Mouse (Mus musculus): ENCODE data around the gene Cox19.
A peak's percentile ranks its signal among the peaks of the same experiment; 100 is the strongest.

The Cox19 gene

GRCm38 (mm10) chr5:139381586-139382513 lies 30.6 kb upstream of the Cox19 start:
- DNase-seq (ENCODE audit: low read depth, low spot score): no peak

GRCm38 (mm10) chr5:139380385-139381248 lies 29.4 kb upstream of the Cox19 start:
- DNase-seq (ENCODE audit: low read depth, low spot score): peak; percentile 87

- no peak for DNase-seq (ENCODE audit: low read depth, low spot score)
Measured at GRCm38 (mm10) chr5:139379771-139380384, 28.7 kb upstream of the Cox19 start.

- no peak for DNase-seq (ENCODE audit: low read depth, low spot score)
Measured at GRCm38 (mm10) chr5:139378986-139379629, 27.9 kb upstream of the Cox19 start.

- DNase-seq (ENCODE audit: low read depth, low spot score): no peak
Measured at GRCm38 (mm10) chr5:139378271-139378556, 27.0 kb upstream of the Cox19 start.

- no peak for DNase-seq (ENCODE audit: low read depth, low spot score)
Measured at GRCm38 (mm10) chr5:139377468-139378270, 26.5 kb upstream of the Cox19 start, which contains the start of gene Gpr146. Gene Gpr146, plus strand, starts transcription at chr5:139377697.

GRCm38 (mm10) chr5:139374841-139375240 lies 23.6 kb upstream of the Cox19 start:
- DNase-seq (ENCODE audit: low read depth, low spot score): no peak

- no peak for DNase-seq (ENCODE audit: low read depth, low spot score)
Measured at GRCm38 (mm10) chr5:139373889-139374444, 22.7 kb upstream of the Cox19 start.

GRCm38 (mm10) chr5:139373126-139373525 lies 21.9 kb upstream of the Cox19 start:
- DNase-seq (ENCODE audit: low read depth, low spot score): no peak

- DNase-seq (ENCODE audit: low read depth, low spot score): peak; percentile 87
Measured at GRCm38 (mm10) chr5:139371631-139372401, 20.6 kb upstream of the Cox19 start.

GRCm38 (mm10) chr5:139371118-139371517 lies 19.9 kb upstream of the Cox19 start:
- DNase-seq (ENCODE audit: low read depth, low spot score): no peak

- no peak for DNase-seq (ENCODE audit: low read depth, low spot score)
Measured at GRCm38 (mm10) chr5:139370336-139370735, 19.1 kb upstream of the Cox19 start.

- DNase-seq (ENCODE audit: low read depth, low spot score): no peak
Measured at GRCm38 (mm10) chr5:139368638-139369320, 17.6 kb upstream of the Cox19 start.

GRCm38 (mm10) chr5:139367884-139368458 lies 16.8 kb upstream of the Cox19 start:
- no peak for DNase-seq (ENCODE audit: low read depth, low spot score)

GRCm38 (mm10) chr5:139366484-139366883 lies 15.3 kb upstream of the Cox19 start:
- DNase-seq (ENCODE audit: low read depth, low spot score): no peak

- DNase-seq (ENCODE audit: low read depth, low spot score): no peak
Measured at GRCm38 (mm10) chr5:139365827-139366226, 14.6 kb upstream of the Cox19 start.

GRCm38 (mm10) chr5:139364911-139365571 lies 13.8 kb upstream of the Cox19 start:
- DNase-seq (ENCODE audit: low read depth, low spot score): no peak

- DNase-seq (ENCODE audit: low read depth, low spot score): peak; percentile 80
Measured at GRCm38 (mm10) chr5:139364260-139364910, 13.2 kb upstream of the Cox19 start.

Measured in retina, postnatal 7 days (tissue).